Mouse (Mus musculus) megakaryocyte progenitor cell, adult 5-6 weeks (primary cell): ENCODE measurements around the gene Morf4l2. TPM values are rescaled to one million over a fixed set of nuclear protein-coding genes. Genes with fewer than 3 reads are reported as not detected.
A peak's percentile ranks its signal among the peaks of the same experiment; 100 is the strongest.
"Not testable (repeated sequence)": the region's sequence is repeated elsewhere in the genome, so short reads cannot be mapped to it uniquely, and the experiment has no call there.

ENCODE experiments used
- ATAC-seq: replicated peaks from 2 replicates; pipeline ENCODE4 v1.8.0; 2016; ENCODE audit warnings: mild to moderate bottlenecking, moderate TSS enrichment, inconsistent platforms; ENCODE audit not compliant: poor library complexity
- total RNA-seq, 2 experiments: library from RNA; stranded (forward) in 1 of 2; stranded (reverse) in 1 of 2; fragments of 157-497, 149-512 nt in 1 of 2; fragments of 200-1000 nt in 1 of 2; gene quantifications; 2 replicates each; pipeline versions ENCODE4 v1.2.3 to v1.2.4; 2015 to 2017

Gene Morf4l2
- total RNA-seq (2015) (250 and 251 TPM in 2 replicates), total RNA-seq (2017) (707 and 925 TPM in 2 replicates)

DNA sequence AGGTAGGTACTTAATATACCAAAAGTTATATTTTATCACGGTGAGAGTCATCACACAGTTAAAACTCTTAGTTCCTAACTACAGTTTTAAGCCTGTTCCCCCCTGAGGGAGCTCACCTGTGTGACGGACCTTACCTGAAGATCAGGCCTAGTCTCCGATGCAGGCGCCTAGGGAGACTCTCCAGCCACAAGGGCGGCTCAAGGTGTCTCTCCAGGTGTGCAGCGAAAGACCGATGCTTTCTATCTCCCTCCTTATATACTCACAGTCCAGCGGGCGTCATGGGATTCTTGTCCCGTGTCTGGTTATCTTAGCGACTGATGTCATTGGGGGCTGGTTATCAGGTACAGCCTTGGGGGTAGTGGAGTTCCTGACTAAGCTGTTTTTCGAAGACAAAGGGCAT, at the start of gene Morf4l2:
Morf4l2 (minus strand) TSS at position 232 of the 400 bp plus-strand sequence.
- no peak for ATAC-seq

DNA sequence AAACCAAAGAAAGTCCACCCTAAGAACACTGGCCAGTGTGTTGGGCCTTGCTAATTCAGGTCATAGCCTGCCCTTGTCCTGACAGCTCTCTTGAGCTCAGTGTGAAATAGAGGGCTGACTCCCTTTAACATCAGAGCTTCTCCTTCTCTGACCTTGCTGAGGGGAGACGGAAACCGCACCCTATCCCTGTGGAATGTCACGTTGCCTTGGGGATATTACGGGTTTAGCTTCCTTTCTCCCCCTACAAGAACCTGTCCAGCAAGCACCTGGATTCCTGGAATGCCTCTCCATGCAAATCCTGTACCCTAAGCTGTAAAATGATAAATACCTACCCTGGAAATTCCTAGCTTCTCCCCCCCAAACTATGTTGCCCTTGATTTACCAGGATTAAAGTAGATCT, 46.0 kb upstream of the Morf4l2 start:
- no peak for ATAC-seq

DNA sequence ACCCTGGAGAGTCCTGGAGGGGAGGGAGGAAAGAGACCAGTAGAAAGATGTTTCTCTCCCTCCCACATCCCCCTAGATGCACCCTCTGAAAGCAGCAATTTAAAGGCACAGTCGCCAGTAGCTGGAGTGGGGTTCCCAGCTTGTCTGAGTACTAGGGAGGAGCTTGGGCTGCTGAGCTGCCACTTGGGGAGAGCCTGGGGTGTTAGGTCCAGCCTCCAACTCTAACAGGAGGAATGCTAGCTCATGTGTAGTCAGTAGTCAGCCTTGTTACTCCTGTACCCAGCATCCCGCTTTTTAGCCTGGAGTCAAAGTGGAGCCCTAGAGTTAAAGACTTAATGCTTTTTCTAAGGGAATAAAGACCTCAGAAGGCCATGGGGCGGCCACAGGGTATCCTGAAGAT, 36.6 kb upstream of the Morf4l2 start, which contains the start of gene Glra4:
Glra4 (minus strand) TSS at position 101 of the 400 bp plus-strand sequence.
- no peak for ATAC-seq

DNA sequence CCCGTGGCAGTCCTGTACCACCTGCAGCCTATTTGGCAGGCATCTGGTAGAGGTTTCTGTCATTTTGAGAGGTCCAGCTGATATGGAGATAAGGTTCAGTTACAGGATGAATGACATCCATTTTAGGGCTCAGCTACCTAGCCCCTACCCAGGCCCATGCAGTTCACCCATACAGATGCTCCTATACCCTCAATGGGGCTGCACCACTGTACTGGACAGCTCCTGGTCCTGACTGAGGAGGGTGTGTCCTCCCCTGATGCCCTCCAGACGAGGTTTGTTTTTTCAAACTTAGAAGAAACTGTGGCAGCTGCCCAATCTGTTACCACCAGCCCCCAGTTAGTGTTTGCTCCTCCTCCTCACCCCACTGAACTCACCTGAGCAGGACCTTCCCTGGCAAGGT, 35.8 kb upstream of the Morf4l2 start:
- ATAC-seq = no peak

DNA sequence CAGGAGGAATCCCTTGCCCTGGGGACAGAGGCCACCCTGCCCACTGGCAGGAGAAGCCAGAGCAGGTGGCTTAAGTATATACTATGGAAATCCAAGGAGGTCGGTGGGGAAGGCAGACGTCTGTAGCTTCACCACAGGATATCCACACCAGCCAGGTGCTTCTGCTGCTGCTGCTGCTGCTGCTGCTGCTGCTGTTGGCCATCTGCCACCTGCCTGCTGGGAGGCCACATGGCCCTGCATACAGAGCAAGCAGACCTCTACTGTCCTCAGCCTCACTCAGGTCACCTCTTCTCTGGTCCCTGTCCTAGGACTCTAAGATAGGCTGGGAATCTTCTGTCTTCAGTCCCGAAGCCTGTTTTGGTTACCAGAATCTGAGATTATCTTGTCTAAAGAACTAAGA, 34.6 kb upstream of the Morf4l2 start:
- ATAC-seq = no peak

DNA sequence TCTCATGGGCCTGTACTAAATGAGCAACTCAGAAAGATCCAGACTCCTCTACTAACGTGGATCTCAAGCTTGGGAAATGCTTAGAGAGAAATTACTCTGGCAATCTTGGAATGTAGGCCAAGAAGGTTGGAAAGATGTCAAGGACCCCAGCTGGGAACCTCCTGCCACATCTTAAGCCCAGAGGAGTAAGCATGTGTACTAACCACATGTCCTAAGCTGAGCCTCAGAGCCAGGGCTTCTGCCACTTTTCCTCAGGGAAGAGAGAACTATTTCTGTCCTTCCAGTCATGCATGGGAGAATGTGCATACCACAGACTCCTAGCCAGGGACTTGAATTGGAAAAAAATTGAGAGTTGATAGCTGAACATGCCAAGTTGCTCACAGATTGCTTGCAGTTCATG, 29.5 kb upstream of the Morf4l2 start:
- ATAC-seq = no peak

DNA sequence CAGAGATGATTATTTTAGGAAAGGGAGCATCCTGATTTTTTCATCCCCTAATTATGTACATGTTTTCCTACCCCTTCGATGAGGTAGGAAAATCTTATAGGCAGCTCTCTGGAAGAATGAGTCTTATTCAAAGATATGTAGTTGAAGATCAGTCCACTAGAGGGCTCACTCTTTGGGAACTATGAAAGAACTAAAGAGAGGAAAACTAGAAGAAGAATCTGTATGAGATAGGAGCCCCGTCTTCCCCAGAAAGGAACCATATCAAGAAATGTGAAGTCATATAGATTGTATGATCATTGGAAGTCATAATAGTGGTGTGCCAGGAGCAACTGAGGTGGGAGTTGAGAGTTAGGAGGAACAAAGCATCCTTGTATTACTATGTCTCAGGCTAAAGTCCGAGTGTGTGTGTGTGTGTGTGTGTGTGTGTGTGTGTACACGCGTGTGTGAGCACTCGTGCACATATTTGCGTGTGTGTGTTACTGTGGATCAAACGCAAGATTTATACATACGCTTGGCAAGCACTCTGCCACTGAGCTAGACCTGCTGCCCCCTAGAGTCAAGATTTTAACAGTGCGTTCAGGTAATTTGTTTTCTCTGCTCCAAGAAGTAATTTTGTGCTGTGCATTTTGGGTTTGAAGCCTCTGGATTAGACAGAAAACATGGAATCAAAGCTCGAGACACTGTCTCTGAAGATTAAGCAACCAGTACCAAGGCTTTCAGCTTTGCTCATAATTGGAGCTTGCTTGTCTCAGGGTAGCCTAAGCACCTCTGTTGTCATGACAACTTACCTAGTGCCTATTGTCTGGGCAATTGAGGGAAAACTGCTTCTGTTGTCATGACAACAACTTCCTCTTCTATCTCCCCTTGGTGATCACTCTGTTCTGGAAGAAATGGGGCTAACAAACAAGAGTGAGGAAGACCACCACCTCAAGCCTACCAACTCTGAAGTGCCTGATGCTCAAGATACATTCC, 17.9 kb upstream of the Morf4l2 start:
- peak; percentile 92 for ATAC-seq

DNA sequence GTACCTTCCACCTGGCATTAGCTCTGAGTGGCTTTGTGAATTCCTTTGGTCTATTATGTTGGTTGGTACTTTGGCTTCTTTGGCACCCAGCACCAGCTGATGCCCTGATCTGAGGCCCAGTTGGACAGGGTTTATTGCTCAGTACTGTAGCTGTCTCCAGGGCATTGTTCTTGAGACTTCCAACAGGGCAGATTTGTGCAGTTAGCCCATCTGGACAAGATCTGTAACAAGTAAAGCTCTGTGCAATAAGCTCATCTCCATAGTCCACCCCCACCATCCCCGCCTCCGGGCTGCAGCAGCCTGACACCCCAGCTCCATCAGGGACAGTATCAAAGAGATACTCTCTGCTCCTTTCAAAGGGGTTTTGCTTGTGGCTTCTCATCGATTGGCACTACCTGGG, 12.0 kb upstream of the Morf4l2 start:
- no peak for ATAC-seq

DNA sequence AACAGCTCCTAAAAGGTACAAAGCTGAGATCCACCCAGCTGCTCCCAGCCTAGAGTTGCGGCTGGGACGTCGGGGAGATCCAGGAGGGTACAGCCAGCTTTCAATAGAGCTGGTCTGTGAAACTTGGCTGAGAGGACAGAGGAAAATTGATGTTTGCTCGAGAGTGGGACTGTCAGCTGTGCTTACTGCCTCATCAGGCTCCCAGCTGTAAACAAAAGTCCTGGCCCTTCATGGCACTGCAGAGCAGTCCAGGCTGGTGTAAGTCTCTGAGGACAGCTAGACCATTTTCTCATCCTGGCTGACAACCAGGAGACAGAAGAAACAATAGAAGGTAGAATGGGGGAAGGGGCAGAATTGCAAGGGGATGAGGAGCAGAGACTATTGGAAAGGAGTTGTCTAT, 5.8 kb upstream of the Morf4l2 start:
- ATAC-seq = no peak

DNA sequence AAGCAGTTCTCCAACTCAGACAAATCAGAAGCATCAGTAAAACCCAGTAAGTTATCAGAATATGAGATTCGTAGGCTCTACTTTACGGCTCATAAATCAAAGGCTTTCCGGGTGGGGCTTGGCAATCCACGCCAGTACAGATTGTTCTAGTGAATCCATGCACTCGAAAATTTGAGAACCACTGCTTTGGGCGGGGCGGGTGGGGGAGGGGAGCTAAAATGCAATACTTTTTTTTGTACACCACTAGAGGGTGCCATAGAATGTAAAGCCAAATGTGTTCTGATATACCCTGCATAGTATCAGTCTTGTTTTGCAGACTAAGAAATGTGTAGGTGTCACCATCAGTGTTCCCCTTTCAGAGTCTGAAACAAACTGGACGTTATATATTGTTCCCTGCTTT, 1.2 kb upstream of the Morf4l2 start:
- ATAC-seq = no peak

DNA sequence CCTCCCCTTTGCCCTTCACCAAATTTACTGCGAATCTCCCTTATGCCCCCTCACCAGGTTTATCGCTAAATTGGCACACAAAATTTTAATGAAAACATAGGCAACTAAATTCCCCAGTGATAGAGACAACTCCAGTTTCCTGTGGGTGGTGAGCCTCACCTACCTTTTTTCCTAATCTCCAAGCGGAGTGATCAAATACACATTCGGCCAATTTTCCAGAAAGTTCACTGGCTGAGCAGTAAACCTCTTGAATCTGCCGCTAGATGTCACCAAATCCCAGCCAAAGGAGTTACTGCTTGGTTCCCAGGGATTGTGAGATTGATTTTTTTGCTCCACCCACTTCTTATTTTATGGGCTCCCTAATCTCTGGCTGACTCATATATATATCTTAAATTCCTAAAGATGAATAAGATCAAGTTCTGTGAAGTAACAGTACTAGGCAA, 808 bp downstream of the Morf4l2 start:
- ATAC-seq = peak; percentile 20; the same call in 1 of the 2 replicates

DNA sequence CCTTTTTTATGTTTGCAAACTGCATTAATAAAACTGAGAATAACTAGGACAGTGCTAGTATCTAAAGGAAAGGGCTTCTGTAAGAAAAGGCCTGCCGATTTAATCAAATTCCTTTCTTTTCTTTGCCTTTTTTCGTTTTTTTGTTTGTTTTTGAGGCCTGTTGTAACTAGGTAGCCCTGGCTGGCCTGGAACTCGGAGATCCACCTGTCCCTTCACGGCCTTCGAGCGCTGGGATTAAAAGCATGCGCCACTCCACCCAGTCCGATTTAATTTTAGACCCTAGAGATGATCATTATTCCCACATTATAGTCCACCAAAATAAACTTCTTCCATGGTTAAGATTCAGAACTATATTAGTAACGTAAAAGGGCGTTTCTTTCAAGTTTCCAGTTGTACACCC, 1.2 kb downstream of the Morf4l2 start:
- no peak for ATAC-seq

DNA sequence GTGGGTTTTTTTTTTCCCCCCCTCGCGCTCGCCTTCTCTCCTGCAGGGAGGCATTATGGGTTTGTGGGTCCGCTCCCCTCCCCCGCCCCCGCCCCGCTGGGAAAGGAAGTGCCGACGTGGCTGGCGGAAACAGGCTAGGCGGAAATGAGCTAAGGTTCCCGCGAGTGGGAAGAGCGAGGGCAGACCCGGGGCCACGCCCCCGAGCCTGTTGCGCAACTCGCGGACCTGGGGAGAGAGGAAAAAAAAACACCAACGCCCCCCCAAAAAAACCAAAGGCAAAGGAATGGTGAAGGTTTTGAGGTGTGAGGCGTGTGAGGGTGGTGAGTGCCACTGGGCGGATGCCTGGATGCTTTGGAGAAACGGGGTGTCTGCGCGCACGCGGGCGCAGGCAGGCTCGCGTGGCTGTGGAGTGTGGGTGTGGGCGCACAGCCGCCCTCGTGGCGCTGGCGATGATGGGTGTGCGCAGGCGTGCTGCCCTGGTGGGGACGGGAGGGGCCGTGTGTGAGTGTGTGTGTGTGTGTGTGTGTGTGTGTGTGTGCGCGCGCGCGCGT, 1.8 kb downstream of the Morf4l2 start:
- peak; percentile 62 for ATAC-seq

DNA sequence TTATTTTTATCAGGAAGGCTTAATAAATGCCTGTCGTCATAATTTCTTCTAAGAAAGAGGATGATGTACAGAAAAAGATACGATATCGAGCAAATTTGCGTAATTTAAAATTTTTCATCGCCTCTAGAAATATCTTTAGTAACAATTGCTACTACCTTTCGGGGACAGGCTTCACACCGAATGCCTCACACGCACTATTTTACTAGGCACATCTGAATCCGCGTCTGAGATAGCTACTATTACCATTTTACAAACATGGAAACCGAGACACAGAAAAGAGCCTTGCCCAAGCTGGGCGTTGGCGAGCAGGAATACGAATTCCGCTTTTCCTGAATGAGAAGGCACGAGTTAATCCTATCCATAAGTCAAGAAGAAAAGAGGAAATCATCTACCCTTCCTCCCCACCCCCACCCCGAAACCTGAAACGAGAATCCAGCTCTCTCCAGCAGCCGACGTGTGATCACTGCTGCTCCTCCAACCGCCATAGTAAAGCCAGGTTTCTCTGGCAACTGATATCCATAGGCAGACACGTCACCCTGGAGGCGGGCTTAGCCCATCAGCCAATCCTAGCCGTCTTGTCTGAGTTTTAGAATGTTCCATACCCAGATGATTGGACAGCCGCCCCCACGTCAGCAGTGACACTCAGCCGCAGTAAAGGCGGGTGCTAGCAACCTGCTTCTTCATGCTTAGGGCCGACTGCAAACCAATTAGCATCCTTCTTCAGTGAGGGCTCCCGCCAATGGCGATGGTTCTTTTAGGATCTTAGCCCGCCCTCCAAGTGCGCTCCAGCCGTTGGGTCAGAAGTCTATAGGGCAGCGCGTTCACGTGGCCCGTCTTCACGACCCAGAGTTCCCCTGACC, 2.5 kb downstream of the Morf4l2 start:
- peak; percentile 77 for ATAC-seq

DNA sequence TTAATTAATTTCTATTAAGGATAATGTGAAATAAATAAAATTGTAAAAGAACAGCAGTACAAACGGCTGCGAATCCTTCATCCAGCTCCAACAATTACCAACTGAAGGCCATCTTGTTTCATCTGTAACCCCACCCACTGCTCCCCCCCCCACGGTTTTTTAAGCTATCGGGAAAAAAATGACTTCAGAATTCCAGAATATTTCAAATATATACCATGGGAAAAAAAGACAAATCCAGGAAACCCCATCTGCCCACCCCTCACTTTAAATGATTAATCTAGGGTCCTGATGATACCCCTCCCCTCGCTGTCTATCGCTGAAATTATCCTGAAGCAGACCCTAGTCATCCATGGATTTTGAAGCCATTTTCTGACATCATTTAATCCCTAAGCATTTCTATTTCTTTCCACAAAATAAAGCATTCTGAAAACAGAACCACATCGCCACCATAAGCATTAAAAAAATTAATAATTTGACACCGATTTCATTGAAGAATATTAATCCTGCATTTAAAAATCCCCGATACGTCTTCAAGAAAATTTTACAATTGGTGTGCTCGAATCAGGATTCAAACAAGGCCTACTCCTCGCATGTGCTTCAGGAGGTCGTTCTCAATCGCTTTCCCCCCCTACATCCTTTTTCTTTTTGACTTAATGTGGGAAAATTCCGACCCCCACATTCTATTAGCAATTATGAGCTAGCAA, 3.3 kb downstream of the Morf4l2 start:
- no peak for ATAC-seq

DNA sequence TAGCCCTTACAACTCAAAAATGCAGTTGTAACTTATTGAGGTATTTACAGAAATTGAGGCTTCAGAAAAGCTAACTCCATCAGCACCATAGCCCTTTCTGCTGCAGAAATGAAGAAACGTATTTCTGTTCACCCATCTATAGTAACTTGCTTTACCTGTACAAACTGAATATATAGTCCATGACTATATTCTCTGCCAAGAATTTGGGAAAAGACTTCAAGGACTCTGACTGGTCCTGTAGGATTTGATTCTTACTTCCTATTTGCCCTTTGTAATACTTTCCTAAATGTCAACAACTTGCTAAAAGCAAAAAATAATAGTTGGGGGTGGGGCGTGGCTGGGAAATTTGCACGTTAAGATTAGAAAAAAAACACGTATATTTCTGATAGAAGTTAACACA, 11.5 kb downstream of the Morf4l2 start:
- no peak for ATAC-seq

DNA sequence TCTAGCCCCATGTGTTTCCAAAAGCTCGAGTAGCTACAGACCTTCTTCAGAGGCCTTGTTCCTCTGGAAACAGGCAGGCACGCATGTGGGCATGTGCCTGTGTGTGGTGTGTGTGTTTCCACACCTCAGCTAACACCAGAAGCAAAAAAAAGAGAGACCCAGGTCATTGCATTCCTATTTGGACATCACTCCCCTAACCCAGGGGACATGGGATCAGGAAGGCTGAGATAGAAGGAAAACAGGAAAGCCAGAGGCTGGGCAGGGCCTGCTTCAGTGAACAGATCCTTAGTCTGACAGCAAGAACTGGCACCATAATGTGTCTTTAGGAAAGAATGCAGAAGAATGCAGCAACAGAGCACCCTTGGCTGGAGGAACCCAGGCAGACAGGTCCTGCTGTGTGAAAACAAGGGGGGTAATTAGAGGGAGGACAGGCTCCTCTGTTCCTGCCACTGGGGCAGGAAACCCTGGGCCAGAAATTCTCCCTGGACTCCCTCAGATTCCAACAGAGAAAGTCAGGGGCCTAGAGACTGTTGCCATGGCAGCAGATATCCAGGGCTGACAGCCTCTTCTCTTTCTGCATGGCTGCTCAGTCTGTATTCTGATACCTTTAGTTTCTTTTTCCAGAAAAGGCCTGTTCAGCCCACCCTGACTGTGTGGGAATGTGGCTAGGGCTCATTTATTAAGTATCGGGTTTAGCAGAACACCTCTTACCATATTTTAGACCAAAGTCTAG, 28.6 kb downstream of the Morf4l2 start:
- not testable (repeated sequence) for ATAC-seq

DNA sequence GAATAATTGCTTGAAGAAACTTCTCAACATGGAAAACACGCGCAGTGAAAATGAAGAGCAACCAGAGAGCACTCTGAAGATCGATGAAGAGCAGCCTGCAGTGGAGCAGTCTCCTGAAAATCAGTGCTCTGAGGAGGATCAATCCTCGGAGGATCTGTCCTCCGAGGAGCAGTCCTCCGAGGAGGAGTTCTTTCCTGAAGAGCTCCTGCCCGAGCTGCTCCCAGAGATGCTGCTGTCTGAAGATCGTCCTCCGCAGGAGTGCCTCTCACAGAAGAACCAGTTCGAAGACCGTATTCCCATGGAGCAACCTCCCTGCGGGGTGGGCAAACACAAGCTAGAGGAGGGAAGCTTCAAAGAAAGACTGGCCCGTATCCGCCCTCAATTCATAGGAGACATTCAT, 34.7 kb downstream of the Morf4l2 start:
- ATAC-seq = no peak

DNA sequence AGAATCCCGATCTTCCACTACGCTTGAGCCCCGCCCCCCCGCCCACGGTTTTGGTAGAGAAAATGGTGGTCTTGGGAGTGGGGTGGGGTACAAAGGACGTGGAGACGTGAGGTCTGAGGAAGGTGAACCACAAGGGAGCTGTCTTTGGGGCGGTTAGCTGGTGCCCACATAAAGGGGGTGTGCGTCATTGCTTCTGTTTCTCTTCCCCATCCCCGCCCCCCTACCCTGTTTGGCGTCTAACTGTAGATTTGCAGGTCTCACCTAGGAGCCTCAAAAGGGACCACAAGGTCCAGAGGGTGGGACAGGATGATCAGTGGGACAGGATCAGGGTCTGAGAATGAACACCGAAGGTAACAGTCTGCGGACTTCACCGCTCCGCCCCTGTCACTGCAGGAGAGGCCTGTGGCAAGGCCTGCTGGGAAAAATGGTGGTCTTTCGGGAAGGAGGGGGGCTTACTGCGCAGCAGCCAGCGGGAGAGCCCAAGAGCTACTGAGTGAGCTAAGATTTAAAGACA, 35.3 kb downstream of the Morf4l2 start:
- peak; percentile 78 for ATAC-seq
